Mouse (Mus musculus) urinary bladder, postnatal 25 days (tissue): ENCODE results near the gene Crb3.

ENCODE experiments used
- DNase-seq: peaks from one replicate; pipeline ENCODE4 v3.0.0; 2022; ENCODE audit warnings: low spot score

The Crb3 gene

GRCm38 (mm10) chr17:57062548-57062947 lies 3.6 kb downstream of the Crb3 start:
- DNase-seq = peak; percentile 22

- no peak for DNase-seq
Observed at GRCm38 (mm10) chr17:57063031-57063430, 4.1 kb downstream of the Crb3 start.

GRCm38 (mm10) chr17:57066908-57067307 lies 8.0 kb downstream of the Crb3 start:
- no peak for DNase-seq

- no peak for DNase-seq
Observed at GRCm38 (mm10) chr17:57070272-57070671, 11.4 kb downstream of the Crb3 start.

- no peak for DNase-seq
Observed at GRCm38 (mm10) chr17:57070699-57071098, 11.8 kb downstream of the Crb3 start.

- DNase-seq = no peak
Observed at GRCm38 (mm10) chr17:57076916-57077315, 18.0 kb downstream of the Crb3 start.

GRCm38 (mm10) chr17:57078336-57078735 lies 19.4 kb downstream of the Crb3 start, which contains the start of gene Dennd1c:
TSS of gene Dennd1c (minus strand) at chr17:57078514.
- no peak for DNase-seq

GRCm38 (mm10) chr17:57079919-57080318 lies 21.0 kb downstream of the Crb3 start:
- DNase-seq = no peak

- no peak for DNase-seq
Observed at GRCm38 (mm10) chr17:57081234-57081842, 22.4 kb downstream of the Crb3 start.

- DNase-seq = no peak
Observed at GRCm38 (mm10) chr17:57082481-57082880, 23.6 kb downstream of the Crb3 start.

GRCm38 (mm10) chr17:57085970-57086757 lies 27.3 kb downstream of the Crb3 start:
- no peak for DNase-seq

- DNase-seq = no peak
Observed at GRCm38 (mm10) chr17:57087049-57087832, 28.3 kb downstream of the Crb3 start, which contains the start of gene Tubb4a. TSS of gene Tubb4a (minus strand) at chr17:57087782.

GRCm38 (mm10) chr17:57094222-57094621 lies 35.3 kb downstream of the Crb3 start:
- DNase-seq = no peak

- peak; percentile 29 for DNase-seq
Observed at GRCm38 (mm10) chr17:57095855-57096622, 37.1 kb downstream of the Crb3 start.

- DNase-seq = peak; percentile 87
Observed at GRCm38 (mm10) chr17:57096623-57096920, 37.7 kb downstream of the Crb3 start.

- DNase-seq = no peak
Observed at GRCm38 (mm10) chr17:57098321-57098720, 39.4 kb downstream of the Crb3 start.

- no peak for DNase-seq
Observed at GRCm38 (mm10) chr17:57099629-57100325, 40.9 kb downstream of the Crb3 start.

- no peak for DNase-seq
Observed at GRCm38 (mm10) chr17:57102276-57102675, 43.4 kb downstream of the Crb3 start.

GRCm38 (mm10) chr17:57104496-57104895 lies 45.6 kb downstream of the Crb3 start:
- no peak for DNase-seq

- peak; percentile 30 for DNase-seq
Observed at GRCm38 (mm10) chr17:57105181-57106034, 46.5 kb downstream of the Crb3 start, which contains the start of gene Tnfsf9. TSS of gene Tnfsf9 (plus strand) at chr17:57105325.

GRCm38 (mm10) chr17:57106035-57106368 lies 47.1 kb downstream of the Crb3 start:
- DNase-seq = no peak
